Mouse (Mus musculus): ENCODE data around the gene Gm40193. TPM values are rescaled to one million over a fixed set of nuclear protein-coding genes. Genes with fewer than 3 reads are reported as not detected.
A peak's percentile ranks its signal among the peaks of the same experiment; 100 is the strongest.

Gene Gm40193
- polyA plus RNA-seq, 1 experiment from 2014 or later, result not detected

GRCm38 (mm10) chr11:70518436-70518835, 14.3 kb downstream of the Gm40193 start:
- 0 out of 2 replicates have a peak overlapping the region, but pooled peaks have one; percentile 0 for H3K27ac ChIP-seq
- peak overlapping the region; percentile 56; the same call in 1 of the 2 replicates for H3K4me2 ChIP-seq
- H3K36me3 ChIP-seq, result no peaks in the 10 kb centered on the region
- no peaks in the 10 kb centered on the region for H3K9me3 ChIP-seq (replicated peaks)
- H3K9ac ChIP-seq, result no peak overlapping the region
- peaks cover 32% of the 10 kb centered on the region for H3K4me1 ChIP-seq
- WGBS (ENCODE audit: insufficient replicate concordance), result 28% methylated on average over 1 of the region's 1 CpGs
- no peak for ATAC-seq
- H3K27me3 ChIP-seq (replicated peaks), result peaks cover 33% of the 10 kb centered on the region
- no peak overlapping the region for H3K4me3 ChIP-seq

- ATAC-seq, result no peak
- no peaks in the 10 kb centered on the region for H3K36me3 ChIP-seq
These were observed 16.4 kb downstream of the Gm40193 start for GRCm38 (mm10) chr11:70516352-70516751.

GRCm38 (mm10) chr11:70514288-70514687, 18.5 kb downstream of the Gm40193 start, which contains the start of gene Vmo1:
Gene Vmo1 (minus strand): TSS chr11:70514616.
- Histone ChIP-seq H3K36me3 (no peaks in the 10 kb centered on the region), H3K27ac (no peak within 1 kb of the TSS), H3K27me3 (replicated peaks) (peaks cover 29% of the 10 kb centered on the region), H3K4me2 (no peak within 1 kb of the TSS), H3K9ac (no peak within 1 kb of the TSS), H3K4me3 (no peak within 1 kb of the TSS), H3K4me1 (peaks cover 33% of the 10 kb centered on the region), H3K9me3 (replicated peaks) (no peaks in the 10 kb centered on the region)
- 75% methylated on average over 7 of the region's 7 CpGs for WGBS (ENCODE audit: insufficient replicate concordance)
- ATAC-seq, result no peak

More at GRCm38 (mm10) chr11:70516352-70516751, 16.4 kb downstream of the Gm40193 start:
- H3K4me2 ChIP-seq, result no peak overlapping the region
- no peak overlapping the region for H3K4me3 ChIP-seq
- no peak overlapping the region for H3K27ac ChIP-seq
- 16% methylated on average over 2 of the region's 2 CpGs for WGBS (ENCODE audit: insufficient replicate concordance)
- peaks cover 32% of the 10 kb centered on the region for H3K27me3 ChIP-seq (replicated peaks)
- H3K9ac ChIP-seq, result no peak overlapping the region
- no peaks in the 10 kb centered on the region for H3K9me3 ChIP-seq (replicated peaks)
- H3K4me1 ChIP-seq, result peaks cover 39% of the 10 kb centered on the region

DNA sequence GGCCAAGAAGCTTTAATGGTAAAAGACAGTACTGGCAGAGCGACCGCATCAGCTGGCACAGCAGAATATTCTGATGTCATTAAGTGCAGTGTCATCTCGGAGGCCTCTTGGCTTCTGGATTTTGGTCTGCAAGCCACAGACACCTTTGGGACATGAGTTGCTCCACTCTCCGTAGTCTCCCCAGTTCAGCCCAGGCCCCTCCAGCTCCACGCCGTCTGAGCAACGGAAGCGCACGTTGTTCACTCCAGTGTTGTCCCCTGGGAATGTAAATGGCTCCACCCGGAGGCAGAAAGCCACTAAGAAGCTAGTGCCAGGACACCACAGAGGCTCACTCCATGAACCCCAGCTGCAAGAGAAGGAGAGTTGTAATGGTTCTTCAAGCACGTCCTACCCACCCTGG, 19.2 kb downstream of the Gm40193 start:
- H3K4me3 ChIP-seq, result no peak overlapping the region
- H3K4me1 ChIP-seq, result peaks cover 25% of the 10 kb centered on the region
- WGBS (ENCODE audit: insufficient replicate concordance), result 68% methylated on average over 11 of the region's 11 CpGs
- no peaks in the 10 kb centered on the region for H3K9me3 ChIP-seq (replicated peaks)
- no peak for ATAC-seq
- no peak overlapping the region for H3K9ac ChIP-seq
- no peak overlapping the region for H3K4me2 ChIP-seq
- H3K36me3 ChIP-seq, result no peaks in the 10 kb centered on the region
- H3K27ac ChIP-seq, result no peak overlapping the region
- H3K27me3 ChIP-seq (replicated peaks), result peaks cover 34% of the 10 kb centered on the region

GRCm38 (mm10) chr11:70512709-70513342, 19.9 kb downstream of the Gm40193 start:
- ATAC-seq, result no peak
- Histone ChIP-seq H3K27me3 (replicated peaks) (peaks cover 41% of the 10 kb centered on the region), H3K4me3 (no peak overlapping the region), H3K4me2 (no peak overlapping the region), H3K4me1 (peaks cover 18% of the 10 kb centered on the region), H3K27ac (no peak overlapping the region), H3K36me3 (no peaks in the 10 kb centered on the region), H3K9me3 (replicated peaks) (no peaks in the 10 kb centered on the region), H3K9ac (no peak overlapping the region)
- WGBS (ENCODE audit: insufficient replicate concordance), result 61% methylated on average over 7 of the region's 7 CpGs

DNA sequence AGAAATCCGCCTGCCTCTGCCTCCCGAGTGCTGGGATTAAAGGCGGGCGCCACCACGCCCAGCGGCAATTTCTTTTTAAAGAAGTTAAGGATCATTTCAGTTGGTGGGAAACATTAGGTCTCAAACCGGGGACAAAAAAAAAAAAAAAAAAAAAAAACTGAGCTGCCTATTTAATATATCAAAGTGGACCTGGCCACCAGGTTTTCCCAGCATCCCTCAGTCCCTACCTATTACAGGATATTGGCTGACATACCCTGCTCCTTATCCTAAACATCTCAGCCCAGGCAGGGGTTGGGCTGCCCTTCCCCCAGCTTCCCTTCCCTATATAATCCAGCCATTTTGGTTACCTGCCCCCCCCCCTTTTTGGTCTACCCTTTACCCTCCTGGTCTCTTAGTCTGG, 20.9 kb downstream of the Gm40193 start:
- H3K27me3 ChIP-seq (replicated peaks), result peaks cover 50% of the 10 kb centered on the region
- no peak overlapping the region for H3K4me2 ChIP-seq
- H3K27ac ChIP-seq, result no peak overlapping the region
- H3K4me1 ChIP-seq, result peaks cover 11% of the 10 kb centered on the region; the same call in 1 of the 2 replicates
- H3K9ac ChIP-seq, result no peak overlapping the region
- H3K9me3 ChIP-seq (replicated peaks), result no peaks in the 10 kb centered on the region
- 80% methylated on average over 7 of the region's 7 CpGs for WGBS (ENCODE audit: insufficient replicate concordance)
- H3K36me3 ChIP-seq, result no peaks in the 10 kb centered on the region
- no peak for ATAC-seq
- no peak overlapping the region for H3K4me3 ChIP-seq

- Histone ChIP-seq H3K9ac (no peak overlapping the region), H3K4me1 (peaks cover 14% of the 10 kb centered on the region; the same call in 1 of the 2 replicates), H3K9me3 (replicated peaks) (no peaks in the 10 kb centered on the region), H3K4me3 (no peak overlapping the region), H3K4me2 (no peak overlapping the region), H3K27ac (no peak overlapping the region), H3K36me3 (no peaks in the 10 kb centered on the region), H3K27me3 (replicated peaks) (peaks cover 50% of the 10 kb centered on the region)
- WGBS (ENCODE audit: insufficient replicate concordance), result 47% methylated on average over 2 of the region's 2 CpGs
- ATAC-seq, result no peak
These were observed 21.5 kb downstream of the Gm40193 start for GRCm38 (mm10) chr11:70511242-70511641.

DNA sequence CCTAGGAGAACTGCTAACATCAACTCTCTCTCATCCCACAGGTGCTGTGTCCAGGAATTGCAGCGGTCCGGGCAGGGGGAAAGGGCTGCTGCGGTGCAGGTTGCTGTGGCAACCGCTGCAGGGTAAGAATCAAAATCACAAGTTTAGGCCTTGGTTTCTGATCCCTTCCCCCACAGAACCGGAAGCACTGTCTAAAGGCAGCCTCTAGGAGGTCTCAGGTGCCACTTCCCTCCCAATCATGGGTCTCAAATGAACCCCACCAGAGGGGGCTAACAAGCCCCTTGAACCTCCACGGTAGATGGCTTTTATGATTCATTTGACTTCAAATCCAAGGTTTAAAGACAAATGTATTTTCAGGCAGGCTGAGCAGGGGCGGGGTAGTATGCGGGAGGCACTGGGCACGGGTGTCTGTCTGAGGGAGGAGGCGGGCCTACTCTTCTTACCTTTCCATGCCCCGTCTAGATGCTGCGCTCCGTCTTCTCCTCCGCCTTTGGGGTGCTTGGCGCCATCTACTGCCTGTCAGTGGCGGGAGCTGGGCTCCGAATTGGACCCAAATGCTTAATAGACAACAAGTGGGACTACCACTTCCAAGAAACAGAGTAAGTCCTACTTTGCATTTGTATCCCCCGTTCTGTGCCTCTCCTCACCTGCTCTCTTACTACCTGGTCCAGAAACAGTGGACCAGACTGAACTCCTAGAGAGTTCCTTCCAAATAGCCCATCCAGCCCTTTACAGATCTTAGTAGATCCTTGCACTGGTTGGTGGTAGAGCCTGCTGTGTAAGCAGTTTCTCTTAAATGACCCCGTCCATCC, 22.8 kb downstream of the Gm40193 start:
- Histone ChIP-seq H3K4me2 (peak overlapping the region; percentile 8; the same call in 1 of the 2 replicates), H3K36me3 (no peaks in the 10 kb centered on the region), H3K4me1 (peaks cover 27% of the 10 kb centered on the region), H3K27me3 (replicated peaks) (peaks cover 55% of the 10 kb centered on the region), H3K9me3 (replicated peaks) (no peaks in the 10 kb centered on the region), H3K27ac (no peak overlapping the region), H3K9ac (no peak overlapping the region), H3K4me3 (no peak overlapping the region)
- WGBS (ENCODE audit: insufficient replicate concordance), result 11% methylated on average over 19 of the region's 19 CpGs
- ATAC-seq, result no peak

- 61% methylated on average over 7 of the region's 7 CpGs for WGBS (ENCODE audit: insufficient replicate concordance)
These were observed 25.7 kb downstream of the Gm40193 start for GRCm38 (mm10) chr11:70506962-70507515.

DNA sequence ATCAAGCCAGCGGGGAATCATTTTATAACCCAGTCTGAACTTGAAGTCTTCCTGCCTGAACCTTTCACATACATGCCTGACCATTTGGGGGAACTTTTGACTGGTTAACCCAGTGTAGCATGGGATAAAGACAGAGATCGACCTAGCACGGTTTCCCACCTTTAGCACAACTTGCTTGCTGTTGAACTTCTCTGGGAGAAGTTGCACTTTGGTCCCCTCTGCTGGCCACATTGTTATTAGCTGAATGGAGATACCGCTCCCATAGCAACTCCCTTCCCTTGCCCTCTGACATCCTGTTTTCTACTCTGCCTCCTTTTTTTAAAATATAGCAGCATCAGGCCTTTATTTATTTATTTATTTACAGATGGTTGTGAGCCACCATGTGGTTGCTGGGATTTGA, 26.4 kb downstream of the Gm40193 start:
- no peak overlapping the region for H3K27ac ChIP-seq
- H3K36me3 ChIP-seq, result no peaks in the 10 kb centered on the region
- peak overlapping the region; percentile 37 for H3K4me2 ChIP-seq
- H3K4me1 ChIP-seq, result peaks cover 25% of the 10 kb centered on the region
- H3K9ac ChIP-seq, result no peak overlapping the region
- ATAC-seq, result no peak
- no peak overlapping the region for H3K4me3 ChIP-seq
- no peaks in the 10 kb centered on the region for H3K9me3 ChIP-seq (replicated peaks)
- H3K27me3 ChIP-seq (replicated peaks), result peaks cover 54% of the 10 kb centered on the region
- WGBS (ENCODE audit: insufficient replicate concordance), result 18% methylated on average over 4 of the region's 4 CpGs

More at GRCm38 (mm10) chr11:70506962-70507515, 25.7 kb downstream of the Gm40193 start:
- H3K36me3 ChIP-seq, result no peaks in the 10 kb centered on the region
- H3K4me1 ChIP-seq, result peaks cover 26% of the 10 kb centered on the region
- no peak for ATAC-seq
- no peak overlapping the region for H3K9ac ChIP-seq
- H3K27me3 ChIP-seq (replicated peaks), result peaks cover 50% of the 10 kb centered on the region
- H3K4me3 ChIP-seq, result no peak overlapping the region
- no peaks in the 10 kb centered on the region for H3K9me3 ChIP-seq (replicated peaks)
- H3K27ac ChIP-seq, result no peak overlapping the region
- H3K4me2 ChIP-seq, result no peak overlapping the region

GRCm38 (mm10) chr11:70504970-70505369, 27.8 kb downstream of the Gm40193 start, which contains the start of gene Tm4sf5:
Gene Tm4sf5 (plus strand): TSS chr11:70505244.
- Histone ChIP-seq H3K9ac (no peak within 1 kb of the TSS), H3K27ac (no peak within 1 kb of the TSS), H3K4me1 (peaks cover 21% of the 10 kb centered on the region), H3K4me3 (no peak within 1 kb of the TSS), H3K27me3 (replicated peaks) (peaks cover 46% of the 10 kb centered on the region), H3K36me3 (no peaks in the 10 kb centered on the region), H3K9me3 (replicated peaks) (no peaks in the 10 kb centered on the region), H3K4me2 (peak within 1 kb of the TSS; percentile 26)
- ATAC-seq, result peak; percentile 42; the same call in 1 of the 2 replicates
- 27% methylated on average over 9 of the region's 9 CpGs for WGBS (ENCODE audit: insufficient replicate concordance)

DNA sequence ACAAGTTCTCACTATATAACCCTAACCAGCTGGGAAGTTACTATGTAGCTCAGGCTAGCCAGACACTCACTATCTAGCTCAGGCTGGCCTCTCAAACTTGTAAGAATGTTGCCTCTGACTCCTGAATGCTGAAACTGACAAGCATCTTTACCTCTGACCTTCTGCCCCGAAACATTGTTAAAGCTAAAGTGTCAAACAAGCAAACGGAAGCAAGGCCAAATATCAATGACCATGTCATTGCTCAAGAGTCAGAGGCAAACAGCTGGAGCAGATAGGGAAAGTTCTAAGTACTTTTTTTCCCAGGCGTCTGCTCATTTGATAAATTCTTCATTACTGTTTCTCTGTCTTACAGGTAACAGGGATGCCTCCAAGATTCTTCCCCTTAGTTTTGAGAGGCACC, 30.7 kb downstream of the Gm40193 start:
- ATAC-seq, result no peak
- Histone ChIP-seq H3K27ac (no peak overlapping the region), H3K36me3 (no peaks in the 10 kb centered on the region), H3K4me2 (no peak overlapping the region), H3K9ac (no peak overlapping the region), H3K27me3 (replicated peaks) (0 out of 2 replicates have a peak, but pooled peaks cover 19% of the 10 kb centered on the region), H3K4me1 (peaks cover 21% of the 10 kb centered on the region), H3K4me3 (no peak overlapping the region), H3K9me3 (replicated peaks) (no peaks in the 10 kb centered on the region)
- WGBS (ENCODE audit: insufficient replicate concordance), result 39% methylated on average over 3 of the region's 3 CpGs

Measured in liver, embryonic 12.5 days (tissue).